Mouse (Mus musculus) naive thymus-derived CD4-positive, alpha-beta T cell, adult 2 months (primary cell): ENCODE data around the gene Olfr776.
"Not testable (repeated sequence)": the region's sequence is repeated elsewhere in the genome, so short reads cannot be mapped to it uniquely, and the experiment has no call there.

Source experiments
- DNase-seq: peaks from one replicate; pipeline ENCODE4 v3.0.0-alpha.2; 2011; ENCODE audit warnings: low read depth

Gene Olfr776

DNA sequence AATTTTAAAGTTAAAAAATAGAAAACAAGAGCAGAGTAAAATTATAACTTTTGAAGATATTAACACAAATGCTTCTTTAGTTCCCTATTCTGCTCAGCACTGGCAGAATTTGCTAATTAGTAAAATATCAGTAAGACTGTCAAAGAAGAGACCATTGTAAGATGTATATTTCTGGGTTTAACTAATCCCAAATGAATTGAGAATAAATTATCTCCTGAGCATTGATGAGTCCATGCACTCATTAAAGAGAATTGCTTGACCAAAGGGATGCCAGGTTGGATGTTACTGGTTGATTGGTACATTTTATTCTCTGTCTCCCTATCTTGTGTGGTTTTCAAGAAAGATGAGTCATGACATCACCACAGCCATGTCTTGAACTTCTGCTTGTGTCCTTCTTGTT, at the start of gene Olfr776:
TSS of gene Olfr776 (plus strand) at position 301 of the 400 bp plus-strand sequence.
- no peak for DNase-seq

DNA sequence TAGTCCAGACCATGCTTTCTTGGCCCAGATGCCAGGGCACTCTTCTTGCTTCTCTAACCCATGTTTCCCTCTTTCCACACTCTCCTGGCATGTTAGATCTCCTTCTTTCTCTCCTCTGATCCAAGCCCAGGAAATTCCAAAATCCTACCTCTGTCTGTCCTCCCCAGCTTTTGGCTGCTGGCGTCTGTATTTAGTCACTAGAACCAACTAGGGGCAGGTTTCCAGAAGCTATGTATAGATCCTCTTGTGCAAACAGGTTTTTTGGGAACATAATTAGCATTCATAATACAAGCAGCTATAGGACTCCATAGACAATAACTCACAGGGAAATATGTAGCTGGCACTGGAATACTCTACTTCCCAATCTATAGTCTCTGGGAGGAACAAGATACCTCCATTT, 28.2 kb upstream of the Olfr776 start:
- DNase-seq, result no peak

DNA sequence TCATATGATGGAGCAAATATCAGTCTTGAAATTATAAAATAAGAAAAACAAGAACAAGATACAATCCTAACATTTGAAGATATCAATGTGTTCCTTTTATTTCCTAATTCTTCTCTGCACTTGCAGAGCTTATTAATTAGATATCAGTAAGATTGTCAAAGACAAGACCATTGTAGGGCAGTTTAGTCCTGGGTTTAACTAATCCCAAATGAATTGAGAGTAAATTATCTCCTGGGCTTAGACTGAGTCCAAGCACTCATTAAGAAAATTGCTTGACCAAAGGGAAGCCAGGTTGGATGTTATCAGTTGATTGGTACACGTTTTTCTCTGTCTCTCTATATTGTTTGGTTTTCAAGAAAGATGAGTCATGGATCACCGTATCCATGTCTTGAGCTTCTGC, 23.0 kb upstream of the Olfr776 start, which contains the start of gene Olfr774:
TSS of gene Olfr774 (plus strand) at position 301 of the 400 bp plus-strand sequence.
- no peak for DNase-seq

DNA sequence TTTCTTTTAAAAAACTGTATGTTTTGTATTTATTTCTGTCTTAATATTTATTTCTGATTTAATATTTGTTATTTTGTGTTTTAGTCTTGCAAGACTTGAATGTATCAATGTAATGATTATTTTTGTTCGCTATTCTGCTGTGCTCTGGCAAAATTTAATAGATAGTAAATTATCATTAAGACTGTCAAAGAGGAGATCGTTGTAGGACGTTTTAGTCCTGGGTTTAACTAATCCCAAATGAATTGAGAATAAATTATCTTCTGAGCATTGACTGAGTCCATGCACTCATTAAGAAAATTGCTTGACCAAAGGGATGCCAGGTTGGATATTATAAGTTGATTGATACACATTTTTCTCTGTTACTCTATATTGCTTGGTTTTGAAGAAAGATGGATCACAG, 10.8 kb upstream of the Olfr776 start, which contains the start of gene Olfr775:
TSS of gene Olfr775 (plus strand) at position 301 of the 400 bp plus-strand sequence.
- DNase-seq, result no peak

DNA sequence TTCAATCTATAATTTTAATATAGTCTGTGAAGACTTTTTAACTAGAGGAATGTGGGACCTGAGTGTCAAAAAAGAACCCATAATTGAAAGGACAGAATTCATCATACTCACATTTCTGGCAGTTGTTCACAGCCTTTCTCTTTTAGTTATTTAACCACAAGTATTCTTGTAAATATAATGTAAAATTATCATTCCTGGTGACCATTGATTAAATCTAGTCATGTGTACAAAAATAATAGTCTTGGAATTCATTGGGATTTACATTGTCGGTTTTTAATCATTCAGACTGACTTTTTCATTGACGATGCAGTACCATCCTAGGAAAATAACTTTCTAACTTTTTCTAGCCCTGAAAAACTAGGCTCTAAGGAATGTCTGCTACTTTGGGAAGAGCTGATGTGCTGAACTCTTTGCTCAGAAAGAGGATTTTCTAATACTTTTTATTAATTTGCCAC, 12.2 kb downstream of the Olfr776 start, which contains the start of gene Olfr777:
TSS of gene Olfr777 (minus strand) at position 405 of the 455 bp plus-strand sequence.
- no peak for DNase-seq

DNA sequence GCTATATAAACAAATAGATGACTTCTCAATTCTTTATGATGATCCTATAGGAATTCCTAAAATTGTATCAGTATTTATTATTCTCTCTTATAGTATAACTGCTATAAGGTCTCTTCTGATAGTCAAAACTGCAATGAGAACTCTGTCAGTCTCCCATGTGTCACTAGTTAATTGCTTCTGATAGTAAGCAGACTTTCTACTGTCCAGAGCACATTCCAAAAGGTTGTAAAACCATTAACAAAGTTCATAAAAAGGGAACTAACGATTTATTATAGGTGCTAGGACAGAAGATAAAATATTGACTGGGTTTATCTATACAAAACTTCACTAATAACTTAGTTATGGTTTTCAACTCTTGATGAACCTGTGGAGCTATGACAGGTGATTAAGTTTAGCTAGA, 54.0 kb downstream of the Olfr776 start:
- not testable (repeated sequence) for DNase-seq

DNA sequence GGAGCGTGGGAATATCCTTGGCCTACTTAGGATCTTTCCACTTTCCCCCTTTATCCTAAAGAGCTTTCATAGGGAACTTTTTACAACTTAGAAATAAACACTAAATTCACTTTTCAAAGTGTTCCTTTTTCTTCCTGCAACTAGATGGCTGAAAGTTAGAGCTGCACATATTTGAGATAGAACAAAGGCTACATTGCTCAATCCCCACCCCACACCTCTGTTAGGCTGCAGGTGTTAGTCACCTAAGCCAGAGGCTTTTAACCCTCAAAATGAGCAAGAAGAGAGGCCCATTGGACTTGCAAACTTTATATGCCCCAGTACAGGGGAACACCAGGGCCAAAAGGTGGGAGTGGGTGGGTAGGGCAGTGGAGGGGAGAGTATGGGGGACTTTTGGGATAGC, 54.6 kb downstream of the Olfr776 start:
- not testable (repeated sequence) for DNase-seq
